Mouse (Mus musculus): ENCODE results near the gene Ccdc169. TPM values are rescaled to one million over a fixed set of nuclear protein-coding genes. Genes with fewer than 3 reads are reported as not detected.

Ccdc169 gene
- polyA plus RNA-seq, 1 experiment, result not detected

DNA sequence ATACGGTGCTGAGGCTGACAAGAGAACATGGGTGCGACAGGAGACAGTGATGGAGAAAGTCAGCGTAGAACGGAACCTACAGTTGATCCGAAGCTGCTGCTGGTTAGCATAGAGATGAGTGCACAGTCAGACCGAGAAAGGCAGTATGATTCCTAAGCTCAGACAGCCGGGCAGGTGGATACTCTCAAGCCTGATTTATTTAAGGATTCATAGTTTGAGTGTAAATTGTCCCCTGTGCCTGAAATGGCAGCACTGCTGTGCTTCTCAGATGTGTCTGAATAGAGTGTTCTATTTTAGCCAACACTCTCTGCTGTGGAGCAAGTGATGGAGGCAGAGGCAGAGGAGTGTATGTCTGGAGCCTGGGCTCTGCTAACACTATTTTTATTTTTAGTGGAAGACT is 17.0 kb downstream of the Ccdc169 start:
- no peaks in the 10 kb centered on the region for H3K27me3 ChIP-seq (ENCODE audit: control insufficient read depth, insufficient read depth, low read length)
- no peak overlapping the region for H3K27ac ChIP-seq (ENCODE audit: insufficient read depth, low read length)
- H3K4me1 ChIP-seq (ENCODE audit: control insufficient read depth, insufficient read depth, insufficient read length), result no peaks in the 10 kb centered on the region
- H3K4me3 ChIP-seq (ENCODE audit: extremely low read depth, insufficient read depth, insufficient read length), result no peak overlapping the region
- 90% methylated on average over 7 of the region's 7 CpGs for WGBS
- no peak for DNase-seq (ENCODE audit: low read depth in 1 of 2, low spot score in 2 of 2)
- no peak for TF ChIP-seq CTCF (IDR thresholded peaks at IDR 0.05; ENCODE audit: extremely low read depth, insufficient read depth, insufficient read length, insufficient replicate concordance)
- H3K36me3 ChIP-seq (ENCODE audit: control insufficient read depth, insufficient read depth, low read length), result no peaks in the 10 kb centered on the region

GRCm38 (mm10) chr3:55157413-55157812 is 20.3 kb downstream of the Ccdc169 start:
- H3K4me1 ChIP-seq (ENCODE audit: control insufficient read depth, insufficient read depth, insufficient read length), result no peaks in the 10 kb centered on the region
- WGBS, result 74% methylated on average over 5 of the region's 5 CpGs
- H3K36me3 ChIP-seq (ENCODE audit: control insufficient read depth, insufficient read depth, low read length), result no peaks in the 10 kb centered on the region
- TF ChIP-seq POLR2A (IDR thresholded peaks at IDR 0.05; ENCODE audit: low read depth, low read length), result no peak
- TF ChIP-seq CTCF (IDR thresholded peaks at IDR 0.05; ENCODE audit: extremely low read depth, insufficient read depth, insufficient read length, insufficient replicate concordance), result no peak
- no peaks in the 10 kb centered on the region for H3K27me3 ChIP-seq (ENCODE audit: control insufficient read depth, insufficient read depth, low read length)
- no peak overlapping the region for H3K27ac ChIP-seq (ENCODE audit: insufficient read depth, low read length)
- no peak for DNase-seq (ENCODE audit: low read depth in 1 of 2, low spot score in 2 of 2)
- no peak overlapping the region for H3K4me3 ChIP-seq (ENCODE audit: extremely low read depth, insufficient read depth, insufficient read length)

DNA sequence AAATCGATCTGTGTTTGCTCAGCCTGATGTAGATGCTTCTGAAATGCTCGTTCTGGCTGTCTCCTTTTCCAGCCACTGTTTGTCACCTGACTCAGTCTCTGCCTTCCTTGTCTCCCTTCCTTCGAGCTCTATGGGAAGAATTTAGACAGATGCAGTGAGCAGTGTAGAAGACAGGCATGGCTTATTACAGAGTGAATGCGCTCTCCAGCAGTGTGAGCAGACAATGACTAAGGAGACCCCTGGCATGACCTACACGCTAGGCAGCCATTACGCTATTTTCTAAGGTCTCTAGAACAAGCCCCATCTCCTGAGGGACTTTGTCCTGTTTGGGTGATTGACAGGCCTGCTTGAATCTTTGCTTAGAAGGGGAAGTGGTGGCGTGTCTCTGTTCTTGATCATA is 24.0 kb downstream of the Ccdc169 start:
- Histone ChIP-seq H3K4me1 (ENCODE audit: control insufficient read depth, insufficient read depth, insufficient read length) (no peaks in the 10 kb centered on the region), H3K27me3 (ENCODE audit: control insufficient read depth, insufficient read depth, low read length) (no peaks in the 10 kb centered on the region), H3K4me3 (ENCODE audit: extremely low read depth, insufficient read depth, insufficient read length) (no peak overlapping the region), H3K36me3 (ENCODE audit: control insufficient read depth, insufficient read depth, low read length) (no peaks in the 10 kb centered on the region), H3K27ac (ENCODE audit: insufficient read depth, low read length) (no peak overlapping the region)
- WGBS, result 80% methylated on average over 7 of the region's 7 CpGs
- DNase-seq (ENCODE audit: low read depth in 1 of 2, low spot score in 2 of 2), result no peak
- TF ChIP-seq CTCF (IDR thresholded peaks at IDR 0.05; ENCODE audit: extremely low read depth, insufficient read depth, insufficient read length, insufficient replicate concordance), result no peak
- no peak for TF ChIP-seq POLR2A (IDR thresholded peaks at IDR 0.05; ENCODE audit: low read depth, low read length)

DNA sequence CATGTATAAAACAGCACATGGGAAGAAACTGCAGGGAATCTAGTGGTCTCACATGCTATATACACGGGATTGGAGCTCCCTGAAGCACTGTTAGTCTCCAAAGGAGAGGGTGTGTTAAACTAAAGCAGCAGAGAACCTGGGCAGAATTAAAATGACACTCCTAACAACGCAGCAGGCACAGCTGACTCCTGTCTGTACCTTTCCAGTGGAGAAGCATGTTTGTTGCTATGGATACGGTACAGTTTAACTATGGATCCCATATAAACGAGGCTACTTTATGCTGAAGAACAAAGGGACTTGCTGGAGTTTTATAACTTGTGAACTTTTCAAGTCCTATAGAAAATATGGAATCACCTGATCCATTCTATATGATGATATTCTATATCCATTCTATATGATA is 26.4 kb downstream of the Ccdc169 start:
- Histone ChIP-seq H3K27me3 (ENCODE audit: control insufficient read depth, insufficient read depth, low read length) (no peaks in the 10 kb centered on the region), H3K27ac (ENCODE audit: insufficient read depth, low read length) (no peak overlapping the region), H3K36me3 (ENCODE audit: control insufficient read depth, insufficient read depth, low read length) (no peaks in the 10 kb centered on the region), H3K4me1 (ENCODE audit: control insufficient read depth, insufficient read depth, insufficient read length) (no peaks in the 10 kb centered on the region), H3K4me3 (ENCODE audit: extremely low read depth, insufficient read depth, insufficient read length) (no peak overlapping the region)
- no peak for TF ChIP-seq CTCF (IDR thresholded peaks at IDR 0.05; ENCODE audit: extremely low read depth, insufficient read depth, insufficient read length, insufficient replicate concordance)
- no peak for DNase-seq (ENCODE audit: low read depth in 1 of 2, low spot score in 2 of 2)
- WGBS, result 80% methylated on average over 4 of the region's 4 CpGs

DNA sequence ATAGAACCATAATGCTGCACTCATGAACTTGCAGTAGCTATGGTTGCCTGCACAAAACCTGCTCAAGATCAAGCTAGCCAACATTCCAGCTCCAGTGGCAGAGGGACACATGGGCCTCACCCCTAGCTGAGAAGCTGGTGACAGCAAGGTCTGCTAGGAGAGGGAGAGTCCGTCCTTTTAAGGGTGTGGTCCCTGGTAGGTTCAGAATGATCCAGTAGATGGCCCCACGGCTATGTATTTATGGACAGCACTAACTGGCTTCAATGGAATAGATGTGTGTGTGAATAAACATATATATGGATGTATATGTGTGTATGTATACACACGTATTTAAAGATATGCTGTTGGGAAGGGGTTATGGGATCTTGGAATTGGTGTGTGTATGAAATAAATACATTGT is 35.3 kb downstream of the Ccdc169 start:
- DNase-seq (ENCODE audit: low read depth in 1 of 2, low spot score in 2 of 2), result no peak
- WGBS, result 81% methylated on average over 3 of the region's 3 CpGs

GRCm38 (mm10) chr3:55177271-55177670 is 40.1 kb downstream of the Ccdc169 start:
- TF ChIP-seq CTCF (IDR thresholded peaks at IDR 0.05; ENCODE audit: extremely low read depth, insufficient read depth, insufficient read length, insufficient replicate concordance) (no peak), POLR2A (IDR thresholded peaks at IDR 0.05; ENCODE audit: low read depth, low read length) (no peak)
- Histone ChIP-seq H3K36me3 (ENCODE audit: control insufficient read depth, insufficient read depth, low read length) (no peaks in the 10 kb centered on the region), H3K4me3 (ENCODE audit: extremely low read depth, insufficient read depth, insufficient read length) (no peak overlapping the region), H3K27me3 (ENCODE audit: control insufficient read depth, insufficient read depth, low read length) (no peaks in the 10 kb centered on the region), H3K27ac (ENCODE audit: insufficient read depth, low read length) (no peak overlapping the region), H3K4me1 (ENCODE audit: control insufficient read depth, insufficient read depth, insufficient read length) (no peaks in the 10 kb centered on the region)
- 76% methylated on average over 6 of the region's 6 CpGs for WGBS
- DNase-seq (ENCODE audit: low read depth in 1 of 2, low spot score in 2 of 2), result no peak

More for the DNA sequence above, 35.3 kb downstream of the Ccdc169 start:
- Histone ChIP-seq H3K27me3 (ENCODE audit: control insufficient read depth, insufficient read depth, low read length) (no peaks in the 10 kb centered on the region), H3K4me1 (ENCODE audit: control insufficient read depth, insufficient read depth, insufficient read length) (no peaks in the 10 kb centered on the region), H3K4me3 (ENCODE audit: extremely low read depth, insufficient read depth, insufficient read length) (no peak overlapping the region), H3K36me3 (ENCODE audit: control insufficient read depth, insufficient read depth, low read length) (no peaks in the 10 kb centered on the region), H3K27ac (ENCODE audit: insufficient read depth, low read length) (no peak overlapping the region)
- TF ChIP-seq POLR2A (IDR thresholded peaks at IDR 0.05; ENCODE audit: low read depth, low read length), result no peak
- TF ChIP-seq CTCF (IDR thresholded peaks at IDR 0.05; ENCODE audit: extremely low read depth, insufficient read depth, insufficient read length, insufficient replicate concordance), result no peak

- Histone ChIP-seq H3K4me3 (ENCODE audit: extremely low read depth, insufficient read depth, insufficient read length) (no peak within 1 kb of the TSS), H3K36me3 (ENCODE audit: control insufficient read depth, insufficient read depth, low read length) (no peaks in the 10 kb centered on the region), H3K27me3 (ENCODE audit: control insufficient read depth, insufficient read depth, low read length) (no peaks in the 10 kb centered on the region), H3K27ac (ENCODE audit: insufficient read depth, low read length) (no peak within 1 kb of the TSS), H3K4me1 (ENCODE audit: control insufficient read depth, insufficient read depth, insufficient read length) (no peaks in the 10 kb centered on the region)
- 93% methylated on average over 21 of the region's 22 CpGs for WGBS
- TF ChIP-seq CTCF (IDR thresholded peaks at IDR 0.05; ENCODE audit: extremely low read depth, insufficient read depth, insufficient read length, insufficient replicate concordance) (no peak), POLR2A (IDR thresholded peaks at IDR 0.05; ENCODE audit: low read depth, low read length) (no peak)
- DNase-seq (ENCODE audit: low read depth in 1 of 2, low spot score in 2 of 2), result no peak
These were observed 44.6 kb downstream of the Ccdc169 start, which contains the start of gene Sohlh2 for GRCm38 (mm10) chr3:55181766-55182165. Gene Sohlh2 (plus strand): TSS chr3:55182028.
